Mouse (Mus musculus): Measurements from ENCODE around the gene Cabin1.

The Cabin1 gene

GRCm38 (mm10) chr10:75646406-75646805 is 117.7 kb downstream of the Cabin1 start:
- ATAC-seq (ENCODE audit: insufficient number of reproducible peaks, low FRiP score, low TSS enrichment) = no peak

- no peak for ATAC-seq (ENCODE audit: insufficient number of reproducible peaks, low FRiP score, low TSS enrichment)
Observed at GRCm38 (mm10) chr10:75645616-75646015, 118.5 kb downstream of the Cabin1 start.

- peak; percentile 64 for ATAC-seq (ENCODE audit: insufficient number of reproducible peaks, low FRiP score, low TSS enrichment)
Observed at GRCm38 (mm10) chr10:75643741-75644343, 120.3 kb downstream of the Cabin1 start, which contains the start of gene Susd2. TSS of gene Susd2 (minus strand) at chr10:75644008.

GRCm38 (mm10) chr10:75642891-75643290 is 121.2 kb downstream of the Cabin1 start:
- ATAC-seq (ENCODE audit: insufficient number of reproducible peaks, low FRiP score, low TSS enrichment) = no peak

GRCm38 (mm10) chr10:75642436-75642835 is 121.7 kb downstream of the Cabin1 start:
- no peak for ATAC-seq (ENCODE audit: insufficient number of reproducible peaks, low FRiP score, low TSS enrichment)

GRCm38 (mm10) chr10:75641721-75642222 is 122.4 kb downstream of the Cabin1 start:
- no peak for ATAC-seq (ENCODE audit: insufficient number of reproducible peaks, low FRiP score, low TSS enrichment)

- no peak for ATAC-seq (ENCODE audit: insufficient number of reproducible peaks, low FRiP score, low TSS enrichment)
Observed at GRCm38 (mm10) chr10:75637711-75638110, 126.4 kb downstream of the Cabin1 start.

- ATAC-seq (ENCODE audit: insufficient number of reproducible peaks, low FRiP score, low TSS enrichment) = no peak
Observed at GRCm38 (mm10) chr10:75636084-75636786, 127.9 kb downstream of the Cabin1 start.

GRCm38 (mm10) chr10:75635693-75636055 is 128.5 kb downstream of the Cabin1 start:
- peak; percentile 74 for ATAC-seq (ENCODE audit: insufficient number of reproducible peaks, low FRiP score, low TSS enrichment)

GRCm38 (mm10) chr10:75635019-75635692 is 129.0 kb downstream of the Cabin1 start:
- no peak for ATAC-seq (ENCODE audit: insufficient number of reproducible peaks, low FRiP score, low TSS enrichment)

- ATAC-seq (ENCODE audit: insufficient number of reproducible peaks, low FRiP score, low TSS enrichment) = no peak
Observed at GRCm38 (mm10) chr10:75634610-75635009, 129.5 kb downstream of the Cabin1 start.

GRCm38 (mm10) chr10:75633576-75634139 is 130.5 kb downstream of the Cabin1 start:
- ATAC-seq (ENCODE audit: insufficient number of reproducible peaks, low FRiP score, low TSS enrichment) = no peak

GRCm38 (mm10) chr10:75633048-75633447 is 131.1 kb downstream of the Cabin1 start:
- ATAC-seq (ENCODE audit: insufficient number of reproducible peaks, low FRiP score, low TSS enrichment) = no peak

- no peak for ATAC-seq (ENCODE audit: insufficient number of reproducible peaks, low FRiP score, low TSS enrichment)
Observed at GRCm38 (mm10) chr10:75632633-75633032, 131.5 kb downstream of the Cabin1 start.

- no peak for ATAC-seq (ENCODE audit: insufficient number of reproducible peaks, low FRiP score, low TSS enrichment)
Observed at GRCm38 (mm10) chr10:75627490-75627889, 136.7 kb downstream of the Cabin1 start.

- no peak for ATAC-seq (ENCODE audit: insufficient number of reproducible peaks, low FRiP score, low TSS enrichment)
Observed at GRCm38 (mm10) chr10:75626991-75627390, 137.2 kb downstream of the Cabin1 start.

- ATAC-seq (ENCODE audit: insufficient number of reproducible peaks, low FRiP score, low TSS enrichment) = no peak
Observed at GRCm38 (mm10) chr10:75625920-75626319, 138.2 kb downstream of the Cabin1 start.

- ATAC-seq (ENCODE audit: insufficient number of reproducible peaks, low FRiP score, low TSS enrichment) = no peak
Observed at GRCm38 (mm10) chr10:75620818-75621217, 143.3 kb downstream of the Cabin1 start.

- no peak for ATAC-seq (ENCODE audit: insufficient number of reproducible peaks, low FRiP score, low TSS enrichment)
Observed at GRCm38 (mm10) chr10:75616044-75616443, 148.1 kb downstream of the Cabin1 start.

GRCm38 (mm10) chr10:75610486-75610885 is 153.7 kb downstream of the Cabin1 start:
- ATAC-seq (ENCODE audit: insufficient number of reproducible peaks, low FRiP score, low TSS enrichment) = no peak

GRCm38 (mm10) chr10:75608975-75609374 is 155.2 kb downstream of the Cabin1 start:
- ATAC-seq (ENCODE audit: insufficient number of reproducible peaks, low FRiP score, low TSS enrichment) = no peak
